Mouse (Mus musculus) T-helper 1 cell (primary cell): ENCODE results near the gene Adam4.
"Not testable (repeated sequence)": the region's sequence is repeated elsewhere in the genome, so short reads cannot be mapped to it uniquely, and the experiment has no call there.

ENCODE experiments used
- in situ Hi-C: fragments of 300-600 bp; cut with MboI, MseI; formaldehyde crosslinking; loops from one replicate; pipeline ENCODE4 v1.15.1; 2025; ENCODE audit warnings: high pct_unique_total_duplicates

Gene Adam4

DNA sequence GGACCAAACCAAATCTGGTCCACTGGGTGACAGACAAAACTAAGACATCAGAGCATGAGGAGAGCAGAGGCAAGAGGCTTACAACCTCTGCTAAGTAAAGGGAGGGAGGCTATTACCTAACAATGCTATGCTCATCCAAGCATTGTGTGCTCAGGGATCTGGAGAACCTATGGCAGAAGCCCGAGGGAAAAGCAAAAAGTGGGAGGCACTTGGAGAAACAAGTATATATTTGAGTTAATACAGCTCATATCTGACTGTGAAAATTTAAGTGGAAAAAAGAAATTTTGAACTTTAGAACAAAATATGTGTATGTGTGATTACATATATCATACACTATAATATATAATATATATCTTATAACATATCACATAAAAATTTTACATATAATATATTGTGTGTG lies at the start of gene Adam4:
TSS of gene Adam4 (minus strand) at position 101 of the 400 bp plus-strand sequence.
- in situ Hi-C loops, result no loop called here

GRCm38 (mm10) chr12:81459051-81459450 lies 37.3 kb upstream of the Adam4 start:
- in situ Hi-C loops, result not testable (repeated sequence)

DNA sequence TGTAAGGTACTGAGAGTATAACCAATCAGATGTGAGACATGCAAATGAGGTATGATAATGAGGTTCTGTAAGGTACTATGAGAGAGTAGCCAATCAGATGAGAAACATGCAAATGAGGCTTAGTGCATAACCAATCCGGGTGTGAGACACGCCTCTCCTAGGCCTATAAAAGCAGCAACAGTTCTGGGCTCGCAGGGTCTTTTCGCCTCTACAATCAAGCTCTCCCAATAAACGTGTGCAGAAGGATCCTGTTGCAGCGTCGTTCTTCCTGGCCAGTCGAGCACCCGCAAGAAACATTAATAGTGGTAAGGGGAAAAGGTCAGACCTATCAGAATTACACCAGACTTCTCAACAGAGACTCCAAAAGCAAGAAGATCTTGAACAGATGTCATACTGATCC lies 17.2 kb upstream of the Adam4 start:
- in situ Hi-C loops, result not testable (repeated sequence)

DNA sequence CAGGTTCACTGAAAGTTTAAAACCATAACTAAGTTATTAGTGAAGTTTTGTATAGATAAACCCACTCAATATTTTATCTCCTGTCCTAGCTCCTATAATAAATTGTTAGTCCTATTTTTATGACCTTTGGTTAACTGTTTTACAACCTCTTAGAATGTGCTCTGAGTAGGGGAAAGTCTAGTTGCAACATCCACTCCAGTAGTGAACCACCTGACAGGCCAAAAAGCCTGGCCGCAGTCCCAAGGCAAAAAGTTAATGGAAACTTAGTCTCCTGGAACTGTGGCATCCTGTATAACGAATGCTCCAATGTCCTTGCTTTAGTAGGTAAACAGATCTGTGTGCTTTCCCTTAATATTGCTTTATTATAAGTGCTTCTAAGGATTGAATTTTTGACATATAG lies 13.0 kb upstream of the Adam4 start:
- in situ Hi-C loops, result not testable (repeated sequence)

GRCm38 (mm10) chr12:81413211-81413610 lies 8.5 kb downstream of the Adam4 start:
- in situ Hi-C loops, result loop anchor here (5.0 kb wide), 1 partner anchor 36 kb away; the partner anchor contains the start of gene Gm4787

- in situ Hi-C loops, result no loop called here
These were observed 12.8 kb downstream of the Adam4 start for GRCm38 (mm10) chr12:81408966-81409365.

DNA sequence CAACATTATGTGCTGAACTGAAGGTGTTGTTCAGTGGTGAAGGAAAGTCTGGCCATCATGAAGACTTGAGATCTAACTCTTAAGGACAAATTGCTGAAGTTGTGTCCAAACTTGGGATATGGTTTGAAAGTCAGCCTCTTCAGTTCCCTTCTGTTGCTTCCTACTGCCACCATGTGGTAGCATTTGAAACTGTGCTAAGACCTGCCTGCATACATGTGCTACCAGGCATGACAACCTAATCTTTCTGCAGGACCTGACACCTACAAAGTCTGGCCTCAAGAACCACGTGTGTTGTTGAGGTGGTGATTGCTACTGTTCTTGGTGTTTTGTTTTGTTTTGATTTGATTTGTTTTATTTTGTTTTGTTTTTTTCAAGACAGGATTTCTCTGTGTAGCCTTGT lies 19.6 kb downstream of the Adam4 start:
- in situ Hi-C loops, result no loop called here

DNA sequence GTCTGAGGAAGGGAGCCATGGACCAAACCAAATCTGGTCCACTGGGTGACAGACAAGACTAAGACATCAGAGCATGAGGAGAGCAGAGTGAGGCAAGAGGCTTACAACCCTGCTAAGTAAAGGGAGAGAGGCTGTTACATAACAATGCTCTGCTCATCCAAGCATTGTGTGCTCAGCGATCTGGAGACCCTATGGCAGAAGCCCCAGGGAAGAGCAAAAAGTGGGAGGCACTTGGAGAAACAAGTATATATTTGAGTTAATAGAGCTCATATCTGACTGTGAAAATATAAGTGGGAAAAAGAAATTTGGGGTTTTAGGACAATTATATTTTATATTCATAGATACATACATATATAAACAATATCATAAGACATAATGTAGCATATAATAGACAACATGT lies 42.4 kb downstream of the Adam4 start, which contains the start of gene Gm4787:
TSS of gene Gm4787 (minus strand) at position 101 of the 400 bp plus-strand sequence.
- in situ Hi-C loops, result loop anchor here (5.0 kb wide), 1 partner anchor 33 kb away; no protein-coding TSS in a partner anchor
